Mouse (Mus musculus): ENCODE results near the gene Fosb. TPM values are rescaled to one million over a fixed set of nuclear protein-coding genes. Genes with fewer than 3 reads are reported as not detected.

Gene Fosb
- polyA plus RNA-seq, 1 experiment from 2014 or later: not detected

- Histone ChIP-seq H3K36me3 (no peaks in the 10 kb centered on the region), H3K27ac (no peak overlapping the region), H3K9me3 (no peaks in the 10 kb centered on the region), H3K9ac (peak overlapping the region; percentile 42), H3K4me1 (peaks cover 13% of the 10 kb centered on the region), H3K4me3 (peak overlapping the region; percentile 31), H3K27me3 (replicated peaks) (no peaks in the 10 kb centered on the region; the same call in 1 of the 2 replicates), H3K4me2 (replicated peaks) (peak overlapping the region; percentile 74)
- WGBS: 0% methylated on average over 22 of the region's 22 CpGs
- peak; percentile 55 for ATAC-seq (ENCODE audit: low FRiP score, low read depth)
Observed at GRCm38 (mm10) chr7:19327128-19327527, 17.3 kb upstream of the Fosb start.

- no peaks in the 10 kb centered on the region for H3K36me3 ChIP-seq
- 0% methylated on average over 20 of the region's 20 CpGs for WGBS
- peak overlapping the region; percentile 31 for H3K4me3 ChIP-seq
- H3K27me3 ChIP-seq (replicated peaks): no peaks in the 10 kb centered on the region; the same call in 1 of the 2 replicates
- H3K4me1 ChIP-seq: peaks cover 13% of the 10 kb centered on the region
- H3K27ac ChIP-seq: no peak overlapping the region
- H3K9ac ChIP-seq: peak overlapping the region; percentile 42; the same call in 1 of the 2 replicates
- H3K9me3 ChIP-seq: no peaks in the 10 kb centered on the region
- ATAC-seq (ENCODE audit: low FRiP score, low read depth): peak; percentile 67
- H3K4me2 ChIP-seq (replicated peaks): peak overlapping the region; percentile 74
Observed at GRCm38 (mm10) chr7:19326359-19326758, 16.5 kb upstream of the Fosb start.

GRCm38 (mm10) chr7:19325262-19326199, 15.7 kb upstream of the Fosb start:
- Histone ChIP-seq H3K9ac (no peak overlapping the region), H3K4me2 (replicated peaks) (0 out of 2 replicates have a peak overlapping the region, but pooled peaks have one; percentile 74), H3K27me3 (replicated peaks) (no peaks in the 10 kb centered on the region; the same call in 1 of the 2 replicates), H3K36me3 (no peaks in the 10 kb centered on the region), H3K27ac (no peak overlapping the region), H3K4me1 (peaks cover 13% of the 10 kb centered on the region), H3K4me3 (no peak overlapping the region), H3K9me3 (no peaks in the 10 kb centered on the region)
- no peak for ATAC-seq (ENCODE audit: low FRiP score, low read depth)
- 75% methylated on average over 21 of the region's 21 CpGs for WGBS

- Histone ChIP-seq H3K9ac (no peak overlapping the region), H3K4me2 (replicated peaks) (no peak overlapping the region), H3K9me3 (no peaks in the 10 kb centered on the region), H3K36me3 (no peaks in the 10 kb centered on the region), H3K27me3 (replicated peaks) (peaks cover 2% of the 10 kb centered on the region; the same call in 1 of the 2 replicates), H3K27ac (no peak overlapping the region), H3K4me1 (peaks cover 24% of the 10 kb centered on the region), H3K4me3 (no peak overlapping the region)
- no peak for ATAC-seq (ENCODE audit: low FRiP score, low read depth)
- WGBS: 86% methylated on average over 11 of the region's 11 CpGs
Observed at GRCm38 (mm10) chr7:19324221-19324620, 14.4 kb upstream of the Fosb start.

- 53% methylated on average over 9 of the region's 9 CpGs for WGBS
- Histone ChIP-seq H3K4me2 (replicated peaks) (no peak overlapping the region), H3K4me1 (peaks cover 24% of the 10 kb centered on the region), H3K4me3 (no peak overlapping the region), H3K27ac (no peak overlapping the region), H3K9ac (no peak overlapping the region), H3K27me3 (replicated peaks) (peaks cover 18% of the 10 kb centered on the region), H3K36me3 (no peaks in the 10 kb centered on the region), H3K9me3 (no peaks in the 10 kb centered on the region)
- no peak for ATAC-seq (ENCODE audit: low FRiP score, low read depth)
Observed at GRCm38 (mm10) chr7:19322489-19322888, 12.6 kb upstream of the Fosb start.

GRCm38 (mm10) chr7:19321464-19321863, 11.6 kb upstream of the Fosb start:
- 70% methylated on average over 5 of the region's 5 CpGs for WGBS

GRCm38 (mm10) chr7:19320637-19321036, 10.8 kb upstream of the Fosb start:
- peaks cover 21% of the 10 kb centered on the region for H3K27me3 ChIP-seq (replicated peaks)
- no peak overlapping the region for H3K27ac ChIP-seq
- no peaks in the 10 kb centered on the region for H3K9me3 ChIP-seq
- H3K9ac ChIP-seq: no peak overlapping the region
- H3K4me2 ChIP-seq (replicated peaks): peak overlapping the region; percentile 81
- ATAC-seq (ENCODE audit: low FRiP score, low read depth): no peak
- H3K36me3 ChIP-seq: no peaks in the 10 kb centered on the region
- no peak overlapping the region for H3K4me3 ChIP-seq
- WGBS: 40% methylated on average over 7 of the region's 7 CpGs
- peaks cover 15% of the 10 kb centered on the region for H3K4me1 ChIP-seq

More at GRCm38 (mm10) chr7:19321464-19321863, 11.6 kb upstream of the Fosb start:
- no peak overlapping the region for H3K9ac ChIP-seq
- no peaks in the 10 kb centered on the region for H3K9me3 ChIP-seq
- H3K27ac ChIP-seq: no peak overlapping the region
- no peak overlapping the region for H3K4me2 ChIP-seq (replicated peaks)
- H3K4me1 ChIP-seq: peaks cover 16% of the 10 kb centered on the region
- H3K27me3 ChIP-seq (replicated peaks): peaks cover 21% of the 10 kb centered on the region
- H3K4me3 ChIP-seq: no peak overlapping the region
- ATAC-seq (ENCODE audit: low FRiP score, low read depth): no peak
- no peaks in the 10 kb centered on the region for H3K36me3 ChIP-seq

GRCm38 (mm10) chr7:19319906-19320305, 10.1 kb upstream of the Fosb start:
- Histone ChIP-seq H3K4me3 (peak overlapping the region; percentile 41), H3K27me3 (replicated peaks) (peaks cover 21% of the 10 kb centered on the region), H3K4me1 (peaks cover 15% of the 10 kb centered on the region), H3K9ac (peak overlapping the region; percentile 57), H3K9me3 (no peaks in the 10 kb centered on the region), H3K4me2 (replicated peaks) (peak overlapping the region; percentile 81), H3K36me3 (no peaks in the 10 kb centered on the region), H3K27ac (no peak overlapping the region)
- under 1% methylated on average over 41 of the region's 41 CpGs for WGBS
- peak; percentile 93 for ATAC-seq (ENCODE audit: low FRiP score, low read depth)

- Histone ChIP-seq H3K4me2 (replicated peaks) (peak overlapping the region; percentile 81), H3K9ac (peak overlapping the region; percentile 57), H3K4me3 (peak overlapping the region; percentile 41), H3K9me3 (no peaks in the 10 kb centered on the region), H3K4me1 (peaks cover 15% of the 10 kb centered on the region), H3K27ac (no peak overlapping the region), H3K36me3 (no peaks in the 10 kb centered on the region), H3K27me3 (replicated peaks) (peaks cover 21% of the 10 kb centered on the region)
- 24% methylated on average over 9 of the region's 9 CpGs for WGBS
- peak; percentile 77 for ATAC-seq (ENCODE audit: low FRiP score, low read depth)
Observed at GRCm38 (mm10) chr7:19319458-19319857, 9.6 kb upstream of the Fosb start.

GRCm38 (mm10) chr7:19318676-19319075, 8.8 kb upstream of the Fosb start:
- WGBS: 81% methylated on average over 7 of the region's 7 CpGs
- no peak overlapping the region for H3K4me3 ChIP-seq
- H3K27me3 ChIP-seq (replicated peaks): peaks cover 27% of the 10 kb centered on the region

GRCm38 (mm10) chr7:19318201-19318600, 8.3 kb upstream of the Fosb start:
- no peak overlapping the region for H3K27ac ChIP-seq
- ATAC-seq (ENCODE audit: low FRiP score, low read depth): no peak
- 66% methylated on average over 2 of the region's 2 CpGs for WGBS
- no peak overlapping the region for H3K4me3 ChIP-seq
- H3K4me1 ChIP-seq: peaks cover 15% of the 10 kb centered on the region
- no peak overlapping the region for H3K4me2 ChIP-seq (replicated peaks)
- peaks cover 31% of the 10 kb centered on the region for H3K27me3 ChIP-seq (replicated peaks)
- no peaks in the 10 kb centered on the region for H3K9me3 ChIP-seq
- no peak overlapping the region for H3K9ac ChIP-seq
- H3K36me3 ChIP-seq: no peaks in the 10 kb centered on the region

More at GRCm38 (mm10) chr7:19318676-19319075, 8.8 kb upstream of the Fosb start:
- no peaks in the 10 kb centered on the region for H3K9me3 ChIP-seq
- peaks cover 15% of the 10 kb centered on the region for H3K4me1 ChIP-seq
- no peak overlapping the region for H3K4me2 ChIP-seq (replicated peaks)
- ATAC-seq (ENCODE audit: low FRiP score, low read depth): no peak
- no peak overlapping the region for H3K9ac ChIP-seq
- no peak overlapping the region for H3K27ac ChIP-seq
- H3K36me3 ChIP-seq: no peaks in the 10 kb centered on the region

- Histone ChIP-seq H3K4me3 (no peak overlapping the region), H3K9me3 (no peaks in the 10 kb centered on the region), H3K4me1 (peaks cover 15% of the 10 kb centered on the region), H3K4me2 (replicated peaks) (no peak overlapping the region), H3K9ac (0 out of 2 replicates have a peak overlapping the region, but pooled peaks have one; percentile 13), H3K27ac (no peak overlapping the region), H3K27me3 (replicated peaks) (peaks cover 41% of the 10 kb centered on the region), H3K36me3 (no peaks in the 10 kb centered on the region)
- ATAC-seq (ENCODE audit: low FRiP score, low read depth): no peak
- 49% methylated on average over 14 of the region's 14 CpGs for WGBS
Observed at GRCm38 (mm10) chr7:19316451-19317161, 6.8 kb upstream of the Fosb start.

All from neural tube, embryonic 12.5 days (tissue).